Mouse (Mus musculus) inflammation-experienced regulatory T-cells, adult 16 weeks (primary cell): ENCODE results near the gene Eif2ak1. TPM values are rescaled to one million over a fixed set of nuclear protein-coding genes. Genes with fewer than 3 reads are reported as not detected.

Experiments used
- polyA plus RNA-seq: library from polyadenylated mRNA; unstranded; fragments of 100-300 nt; shearing (Covaris generic); gene quantifications from one replicate; pipeline ENCODE4 v1.2.1, GENCODE M21; 2017

The Eif2ak1 gene
- polyA plus RNA-seq: 77.4 TPM

GRCm38 (mm10) chr5:143817116-143817930, at the start of gene Eif2ak1:
TSS of gene Eif2ak1 (plus strand) at chr5:143817788.

DNA sequence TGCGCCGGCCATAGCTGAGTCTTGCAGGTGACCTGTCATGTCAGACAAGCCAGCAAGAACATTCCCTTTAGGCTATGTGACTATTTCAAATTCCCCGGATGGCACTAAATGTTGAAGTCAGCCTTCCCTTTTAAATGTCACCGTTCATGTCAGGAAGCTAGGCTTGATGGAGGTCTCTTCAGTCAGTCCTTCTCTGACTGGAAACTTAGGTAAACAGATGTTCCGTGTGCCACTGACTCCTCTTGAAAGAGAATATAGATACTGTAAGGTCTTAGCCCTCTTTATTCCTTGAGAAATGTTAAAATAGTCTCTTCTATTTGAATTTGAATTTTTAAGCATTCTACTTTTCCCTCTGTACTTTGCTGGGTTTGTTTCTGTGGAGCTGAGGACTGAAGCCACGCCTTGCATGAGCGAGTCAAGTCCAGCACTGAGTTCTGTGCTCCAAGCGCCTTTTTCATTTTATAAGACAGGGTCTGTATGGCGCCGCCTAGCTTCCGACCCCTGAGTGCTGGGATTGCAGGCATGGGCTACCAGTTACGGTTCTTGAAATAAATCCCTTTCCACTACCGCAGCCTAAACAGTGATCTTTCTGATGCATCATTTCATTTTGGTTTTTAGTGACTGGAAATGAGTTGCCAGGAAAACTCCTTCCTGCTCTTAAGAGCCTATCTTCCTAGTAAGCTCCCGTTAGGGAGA, 80.2 kb downstream of the Eif2ak1 start, which contains the start of gene Ankrd61:
Gene Ankrd61 (minus strand): TSS at position 51 of the 696 bp plus-strand sequence.

DNA sequence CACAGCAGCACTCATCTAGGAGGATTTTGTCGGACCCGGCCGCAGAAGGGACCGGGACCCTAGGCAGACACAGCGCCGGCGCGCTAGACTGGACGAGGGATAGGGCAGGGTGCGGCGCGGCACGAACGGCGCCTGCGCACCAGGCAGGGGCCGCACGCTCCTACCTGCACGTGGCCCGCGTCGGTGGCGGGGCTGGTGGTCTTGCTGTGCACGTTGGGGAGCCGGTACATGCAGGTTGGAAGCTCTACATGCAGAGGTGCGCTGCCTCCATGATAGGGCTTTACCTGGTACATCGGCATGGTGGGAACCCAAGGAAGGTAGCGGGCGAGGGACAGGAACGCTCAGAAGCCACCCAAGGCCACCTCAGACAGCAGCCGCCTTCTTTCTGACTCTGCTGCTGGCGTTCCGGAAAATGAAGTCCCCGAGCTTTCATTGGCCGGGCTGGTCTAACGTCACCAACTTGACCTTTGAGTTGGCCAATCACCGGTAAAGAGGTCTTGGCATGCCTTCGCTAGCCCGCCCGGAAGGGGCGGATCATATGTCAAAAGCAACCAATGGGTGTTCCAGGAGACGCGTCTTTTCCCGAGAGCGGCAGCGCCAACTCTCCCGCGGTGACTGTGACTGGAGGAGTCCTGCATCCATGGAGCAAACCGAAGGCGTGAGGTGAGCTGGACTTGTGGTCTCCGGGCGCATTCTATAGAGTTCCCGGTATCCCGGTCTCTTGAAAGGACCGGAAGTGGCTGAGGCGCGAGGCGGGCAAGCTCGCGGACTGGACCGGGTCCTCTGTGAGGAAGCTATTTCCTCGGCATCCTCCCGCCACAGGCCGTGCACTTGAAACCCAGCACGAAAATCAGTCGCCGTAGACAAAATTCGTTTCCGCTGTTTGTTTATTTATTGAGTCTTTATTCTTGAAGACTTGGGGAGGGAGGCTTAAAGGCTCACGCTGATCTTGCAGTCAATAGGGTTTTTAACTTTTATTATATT, 92.1 kb downstream of the Eif2ak1 start, which contains the start of the genes Aimp2 and Pms2:
Gene Aimp2 (minus strand): TSS at position 431 of the 984 bp plus-strand sequence.
Gene Pms2 (plus strand): TSS at position 548 of the 984 bp plus-strand sequence.

GRCm38 (mm10) chr5:143927875-143928274, 110.3 kb downstream of the Eif2ak1 start, which contains the start of gene Gm42421:
TSS of gene Gm42421 (plus strand) at chr5:143928175.

GRCm38 (mm10) chr5:143932831-143933230, 115.2 kb downstream of the Eif2ak1 start, which contains the start of gene Rsph10b:
TSS of gene Rsph10b (plus strand) at chr5:143933035.

Other genes with a start within 250 kb of the Eif2ak1 start
- gene Cyth3, start 195.3 kb upstream of the Eif2ak1 start, polyA plus RNA-seq: 98.4 TPM
- 15.9 TPM for gene Usp42, start 85.5 kb upstream of the Eif2ak1 start, polyA plus RNA-seq
- gene Ankrd61, start 79.9 kb downstream of the Eif2ak1 start, polyA plus RNA-seq: 0.52 TPM
- gene Aimp2, start 92.1 kb downstream of the Eif2ak1 start, polyA plus RNA-seq: 51.5 TPM
- gene Pms2, start 92.2 kb downstream of the Eif2ak1 start, polyA plus RNA-seq: 37.6 TPM
- gene Gm42421, start 110.4 kb downstream of the Eif2ak1 start, polyA plus RNA-seq: 1.4 TPM
- gene Rsph10b, start 115.2 kb downstream of the Eif2ak1 start, polyA plus RNA-seq: 0.80 TPM
- 61.3 TPM for gene Ccz1, start 197.1 kb downstream of the Eif2ak1 start, polyA plus RNA-seq
- gene Ocm, start 208.9 kb downstream of the Eif2ak1 start, polyA plus RNA-seq: not detected